Mouse (Mus musculus) R1 (cell line): ENCODE results near the gene Mcoln2.

Source experiments
- DNase-seq: peaks from one replicate; pipeline ENCODE4 v3.0.0-alpha.2; 2018; ENCODE audit warnings: low read depth, low spot score

Mcoln2 gene

GRCm38 (mm10) chr3:146149156-146150057, at the start of gene Mcoln2:
Mcoln2 (plus strand) TSS chr3:146149833.
- DNase-seq = no peak

GRCm38 (mm10) chr3:146099925-146100324, 49.7 kb upstream of the Mcoln2 start:
- DNase-seq = no peak

GRCm38 (mm10) chr3:146102049-146102448, 47.6 kb upstream of the Mcoln2 start:
- DNase-seq = peak; percentile 60

GRCm38 (mm10) chr3:146107116-146107849, 42.4 kb upstream of the Mcoln2 start:
- DNase-seq = peak; percentile 32

GRCm38 (mm10) chr3:146107921-146108571, 41.6 kb upstream of the Mcoln2 start, which contains the start of gene Wdr63:
Wdr63 (minus strand) TSS chr3:146108130.
- DNase-seq = peak; percentile 94

GRCm38 (mm10) chr3:146108945-146109344, 40.7 kb upstream of the Mcoln2 start:
- DNase-seq = no peak

- no peak for DNase-seq
These were observed 39.3 kb upstream of the Mcoln2 start for GRCm38 (mm10) chr3:146110358-146110757.

- no peak for DNase-seq
These were observed 38.7 kb upstream of the Mcoln2 start for GRCm38 (mm10) chr3:146110916-146111315.

- DNase-seq = no peak
These were observed 32.2 kb upstream of the Mcoln2 start, which contains the start of gene Mcoln3 for GRCm38 (mm10) chr3:146117258-146117996. Mcoln3 (plus strand) TSS chr3:146117450.

- no peak for DNase-seq
These were observed 31.6 kb upstream of the Mcoln2 start for GRCm38 (mm10) chr3:146117997-146118457.

GRCm38 (mm10) chr3:146121310-146122124, 28.1 kb upstream of the Mcoln2 start:
- DNase-seq = peak; percentile 65

GRCm38 (mm10) chr3:146122125-146122420, 27.6 kb upstream of the Mcoln2 start:
- DNase-seq = no peak

- no peak for DNase-seq
These were observed 26.7 kb upstream of the Mcoln2 start for GRCm38 (mm10) chr3:146122807-146123463.

GRCm38 (mm10) chr3:146123464-146123825, 26.2 kb upstream of the Mcoln2 start:
- no peak for DNase-seq

- no peak for DNase-seq
These were observed 22.4 kb upstream of the Mcoln2 start for GRCm38 (mm10) chr3:146127205-146127604.

- DNase-seq = no peak
These were observed 14.8 kb upstream of the Mcoln2 start for GRCm38 (mm10) chr3:146134834-146135233.

GRCm38 (mm10) chr3:146135417-146135816, 14.2 kb upstream of the Mcoln2 start:
- no peak for DNase-seq

GRCm38 (mm10) chr3:146136422-146136821, 13.2 kb upstream of the Mcoln2 start:
- peak; percentile 65 for DNase-seq

- DNase-seq = no peak
These were observed 9.4 kb upstream of the Mcoln2 start for GRCm38 (mm10) chr3:146140276-146140675.

GRCm38 (mm10) chr3:146142523-146142922, 7.1 kb upstream of the Mcoln2 start:
- DNase-seq = peak; percentile 55
